Mouse (Mus musculus): Measurements from ENCODE around the gene Itsn1. TPM values are rescaled to one million over a fixed set of nuclear protein-coding genes. Genes with fewer than 3 reads are reported as not detected.

The Itsn1 gene
- polyA plus RNA-seq, 1 experiment from 2014 or later, result 32.5 TPM

DNA sequence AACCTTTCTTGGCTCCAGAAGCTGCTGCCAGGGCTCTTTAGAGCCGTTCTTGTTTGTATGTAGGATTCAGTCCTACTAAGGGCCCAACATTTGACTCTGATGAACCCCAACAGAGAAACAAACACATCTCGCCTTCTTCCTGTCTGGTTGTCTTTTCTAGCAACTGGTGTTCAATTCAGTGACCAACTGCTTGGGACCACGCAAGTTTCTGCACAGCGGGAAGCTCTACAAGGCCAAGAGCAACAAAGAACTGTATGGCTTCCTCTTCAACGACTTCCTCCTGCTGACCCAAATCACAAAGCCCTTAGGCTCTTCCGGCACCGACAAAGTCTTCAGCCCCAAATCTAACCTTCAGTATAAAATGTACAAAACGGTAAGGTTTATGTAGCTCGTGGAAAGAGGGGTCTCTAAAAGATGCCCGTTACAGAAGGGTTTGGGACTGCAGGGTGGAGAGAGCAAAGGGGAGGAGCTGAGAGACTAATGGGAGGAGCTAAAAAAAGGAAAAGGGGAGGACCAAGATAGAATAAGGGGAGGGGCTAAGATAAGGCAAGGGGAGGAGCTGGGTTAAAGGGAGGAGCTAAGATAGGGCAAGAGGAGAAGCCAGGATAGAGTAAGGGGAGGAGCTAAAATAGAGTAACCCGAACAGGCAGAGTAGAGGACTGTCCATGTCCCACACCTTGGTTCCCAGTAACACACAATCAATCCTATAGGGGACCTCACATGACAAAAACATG, 176.2 kb downstream of the Itsn1 start:
- Histone ChIP-seq H3K27me3 (ENCODE audit: control insufficient read depth, insufficient read depth, low read length) (no peaks in the 10 kb centered on the region), H3K4me1 (ENCODE audit: control insufficient read depth, insufficient read depth, low read length) (no peaks in the 10 kb centered on the region), H3K4me3 (ENCODE audit: low read depth, low read length) (no peak overlapping the region), H3K9me3 (ENCODE audit: control insufficient read depth, low read length) (no peaks in the 10 kb centered on the region), H3K9ac (ENCODE audit: low read length) (no peak overlapping the region), H3K36me3 (ENCODE audit: control insufficient read depth, insufficient read depth, low read length) (no peaks in the 10 kb centered on the region; the same call in 1 of the 2 replicates), H3K27ac (replicated peaks; ENCODE audit: low read depth, low read length) (no peak overlapping the region), H3K4me2 (ENCODE audit: low read depth, severe bottlenecking) (no peak overlapping the region)
- WGBS, result 87% methylated on average over 11 of the region's 11 CpGs
- DNase-seq (ENCODE audit: low spot score) (no peak), ATAC-seq (ENCODE audit: insufficient number of reproducible peaks, low FRiP score, low TSS enrichment, low read depth) (no peak)

DNA sequence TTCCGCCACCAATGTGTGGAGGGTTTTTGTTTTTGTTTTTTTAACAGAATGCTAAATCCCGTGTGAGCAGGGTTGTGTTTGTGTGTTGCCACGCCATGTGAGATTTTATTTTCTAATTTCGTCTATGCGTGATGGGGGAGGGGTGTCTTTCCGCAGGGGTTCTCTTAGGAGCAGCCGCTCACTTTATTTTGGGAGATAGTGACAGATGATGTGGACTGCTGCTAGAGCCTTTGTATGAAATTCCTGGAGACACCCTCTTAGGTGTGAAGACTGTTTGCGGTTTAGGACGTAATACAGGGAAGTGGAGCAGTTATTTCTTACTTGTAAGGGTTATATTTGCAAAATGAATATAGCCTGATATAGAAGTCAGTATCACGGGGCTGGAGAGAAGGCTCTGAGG, 176.9 kb downstream of the Itsn1 start:
- 87% methylated on average over 10 of the region's 10 CpGs for WGBS
- Histone ChIP-seq H3K9me3 (ENCODE audit: control insufficient read depth, low read length) (no peaks in the 10 kb centered on the region), H3K4me1 (ENCODE audit: control insufficient read depth, insufficient read depth, low read length) (no peaks in the 10 kb centered on the region), H3K9ac (ENCODE audit: low read length) (no peak overlapping the region), H3K4me3 (ENCODE audit: low read depth, low read length) (no peak overlapping the region), H3K27me3 (ENCODE audit: control insufficient read depth, insufficient read depth, low read length) (no peaks in the 10 kb centered on the region), H3K36me3 (ENCODE audit: control insufficient read depth, insufficient read depth, low read length) (no peaks in the 10 kb centered on the region; the same call in 1 of the 2 replicates), H3K27ac (replicated peaks; ENCODE audit: low read depth, low read length) (no peak overlapping the region), H3K4me2 (ENCODE audit: low read depth, severe bottlenecking) (no peak overlapping the region)
- ATAC-seq (ENCODE audit: insufficient number of reproducible peaks, low FRiP score, low TSS enrichment, low read depth) (no peak), DNase-seq (ENCODE audit: low spot score) (no peak)

DNA sequence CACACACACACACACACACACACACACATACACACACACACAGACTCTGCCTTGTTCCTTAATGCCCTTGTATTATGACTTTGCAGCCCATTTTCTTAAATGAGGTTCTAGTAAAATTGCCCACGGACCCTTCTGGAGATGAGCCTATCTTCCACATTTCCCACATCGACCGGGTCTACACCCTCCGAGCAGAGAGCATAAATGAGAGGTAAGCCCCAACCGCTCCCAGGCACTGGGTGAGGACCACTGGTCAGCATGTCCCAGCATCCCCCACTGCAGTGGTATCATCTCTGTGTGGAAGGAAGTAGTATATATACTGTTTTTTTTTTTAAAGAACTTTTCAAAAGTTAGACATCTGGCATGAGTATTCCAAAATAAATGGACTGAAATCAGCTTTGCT, 177.6 kb downstream of the Itsn1 start:
- H3K36me3 ChIP-seq (ENCODE audit: control insufficient read depth, insufficient read depth, low read length), result no peaks in the 10 kb centered on the region; the same call in 1 of the 2 replicates
- H3K4me2 ChIP-seq (ENCODE audit: low read depth, severe bottlenecking), result no peak overlapping the region
- no peaks in the 10 kb centered on the region for H3K4me1 ChIP-seq (ENCODE audit: control insufficient read depth, insufficient read depth, low read length)
- no peak for ATAC-seq (ENCODE audit: insufficient number of reproducible peaks, low FRiP score, low TSS enrichment, low read depth)
- H3K9me3 ChIP-seq (ENCODE audit: control insufficient read depth, low read length), result no peaks in the 10 kb centered on the region
- no peak overlapping the region for H3K9ac ChIP-seq (ENCODE audit: low read length)
- no peak overlapping the region for H3K27ac ChIP-seq (replicated peaks; ENCODE audit: low read depth, low read length)
- no peak for DNase-seq (ENCODE audit: low spot score)
- no peaks in the 10 kb centered on the region for H3K27me3 ChIP-seq (ENCODE audit: control insufficient read depth, insufficient read depth, low read length)
- WGBS, result 94% methylated on average over 5 of the region's 5 CpGs
- H3K4me3 ChIP-seq (ENCODE audit: low read depth, low read length), result no peak overlapping the region

DNA sequence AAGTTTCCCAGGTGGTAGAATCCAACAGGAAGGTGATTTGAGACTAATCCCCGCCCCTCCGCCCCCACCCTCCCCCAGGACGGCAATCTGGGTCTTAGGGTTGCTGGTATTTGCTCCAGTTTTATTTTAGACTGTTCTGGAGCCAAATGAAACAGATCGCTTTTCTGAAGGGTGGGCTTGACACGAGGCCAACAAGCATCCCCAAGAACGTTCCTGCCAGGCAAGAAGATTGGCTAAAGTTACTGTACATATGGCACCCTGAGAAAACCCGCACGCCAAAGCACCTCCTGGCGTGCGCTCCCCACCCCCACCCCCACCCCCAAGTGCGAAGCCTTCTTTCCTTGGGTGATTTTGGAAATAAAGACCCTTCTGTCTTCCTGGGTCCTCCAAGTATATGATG, 178.1 kb downstream of the Itsn1 start:
- Histone ChIP-seq H3K27ac (replicated peaks; ENCODE audit: low read depth, low read length) (no peak overlapping the region), H3K27me3 (ENCODE audit: control insufficient read depth, insufficient read depth, low read length) (no peaks in the 10 kb centered on the region), H3K4me1 (ENCODE audit: control insufficient read depth, insufficient read depth, low read length) (no peaks in the 10 kb centered on the region), H3K9me3 (ENCODE audit: control insufficient read depth, low read length) (no peaks in the 10 kb centered on the region), H3K9ac (ENCODE audit: low read length) (no peak overlapping the region), H3K4me2 (ENCODE audit: low read depth, severe bottlenecking) (no peak overlapping the region), H3K36me3 (ENCODE audit: control insufficient read depth, insufficient read depth, low read length) (no peaks in the 10 kb centered on the region; the same call in 1 of the 2 replicates), H3K4me3 (ENCODE audit: low read depth, low read length) (no peak overlapping the region)
- DNase-seq (ENCODE audit: low spot score), result no peak
- ATAC-seq (ENCODE audit: insufficient number of reproducible peaks, low FRiP score, low TSS enrichment, low read depth), result no peak
- 81% methylated on average over 11 of the region's 11 CpGs for WGBS

DNA sequence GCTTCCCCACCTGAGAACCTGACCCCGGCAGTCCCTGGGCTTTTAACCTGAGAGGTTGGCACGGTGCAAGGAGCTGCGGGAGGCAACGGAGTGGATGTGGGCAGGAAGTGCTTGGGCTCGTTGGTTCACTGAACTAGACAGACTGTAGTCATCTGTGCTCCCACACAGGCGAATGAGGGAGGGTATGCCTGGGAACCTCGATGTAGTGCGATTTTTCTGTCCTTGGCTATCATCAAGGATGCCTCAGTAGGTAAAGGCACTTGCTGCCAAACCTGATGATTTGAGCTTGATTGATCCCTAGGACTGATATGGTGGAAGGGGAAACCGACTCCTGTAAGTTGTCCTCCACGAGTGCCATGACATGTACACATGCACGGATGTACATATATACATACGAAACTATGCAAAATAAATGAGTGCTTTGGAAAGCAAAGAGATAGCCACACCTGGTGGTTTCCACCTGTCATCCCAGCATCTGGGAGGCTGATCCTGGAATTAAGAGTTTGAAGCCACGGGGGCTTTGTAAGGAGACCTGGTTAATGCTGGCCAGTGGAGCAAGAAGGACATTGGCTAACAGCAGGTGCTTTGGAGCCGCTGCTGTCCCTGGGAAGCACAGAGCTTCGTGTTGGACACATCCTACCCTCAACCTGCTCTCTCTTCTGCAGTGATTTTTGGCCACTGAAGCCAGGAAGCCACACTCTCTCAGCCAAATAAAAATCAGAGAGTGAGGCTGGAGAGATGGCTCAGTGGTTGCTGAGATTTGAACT, 180.7 kb downstream of the Itsn1 start:
- Histone ChIP-seq H3K9me3 (ENCODE audit: control insufficient read depth, low read length) (no peaks in the 10 kb centered on the region), H3K27ac (replicated peaks; ENCODE audit: low read depth, low read length) (no peak overlapping the region), H3K9ac (ENCODE audit: low read length) (no peak overlapping the region), H3K4me2 (ENCODE audit: low read depth, severe bottlenecking) (no peak overlapping the region), H3K4me1 (ENCODE audit: control insufficient read depth, insufficient read depth, low read length) (no peaks in the 10 kb centered on the region), H3K27me3 (ENCODE audit: control insufficient read depth, insufficient read depth, low read length) (no peaks in the 10 kb centered on the region), H3K36me3 (ENCODE audit: control insufficient read depth, insufficient read depth, low read length) (no peaks in the 10 kb centered on the region), H3K4me3 (ENCODE audit: low read depth, low read length) (no peak overlapping the region)
- DNase-seq (ENCODE audit: low spot score), result no peak
- 87% methylated on average over 15 of the region's 15 CpGs for WGBS
- ATAC-seq (ENCODE audit: insufficient number of reproducible peaks, low FRiP score, low TSS enrichment, low read depth), result no peak

DNA sequence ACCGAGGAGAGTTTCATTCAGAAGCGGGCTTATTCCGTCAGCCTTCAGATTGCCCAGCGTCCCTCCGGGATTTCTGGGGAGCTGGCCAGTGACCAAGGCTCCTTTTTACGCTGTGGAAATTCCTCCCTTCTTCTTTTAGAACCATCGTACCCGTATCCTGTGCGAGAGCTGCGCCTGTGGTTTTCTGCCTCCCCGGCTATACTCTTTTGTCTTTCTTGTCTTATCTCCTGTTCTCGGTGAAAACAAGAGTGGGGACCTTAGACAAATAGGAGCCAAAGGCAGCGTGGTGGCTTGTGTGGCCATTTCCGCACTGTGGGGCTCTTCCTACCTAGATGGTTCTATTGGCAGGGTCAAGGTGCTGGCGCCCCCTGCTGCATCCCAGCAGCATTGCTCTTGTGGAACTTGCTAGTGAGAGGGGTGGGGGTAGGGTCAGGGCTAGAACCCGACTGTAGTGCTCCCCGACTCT, 188.6 kb downstream of the Itsn1 start:
- H3K27me3 ChIP-seq (ENCODE audit: control insufficient read depth, insufficient read depth, low read length), result no peaks in the 10 kb centered on the region
- DNase-seq (ENCODE audit: low spot score) (peak; percentile 91), ATAC-seq (ENCODE audit: insufficient number of reproducible peaks, low FRiP score, low TSS enrichment, low read depth) (peak; percentile 48; the same call in 1 of the 2 replicates)
- 43% methylated on average over 17 of the region's 17 CpGs for WGBS
- H3K4me1 ChIP-seq (ENCODE audit: control insufficient read depth, insufficient read depth, low read length), result no peaks in the 10 kb centered on the region
- H3K4me2 ChIP-seq (ENCODE audit: low read depth, severe bottlenecking), result no peak overlapping the region
- no peak overlapping the region for H3K27ac ChIP-seq (replicated peaks; ENCODE audit: low read depth, low read length)
- H3K4me3 ChIP-seq (ENCODE audit: low read depth, low read length), result no peak overlapping the region
- no peaks in the 10 kb centered on the region for H3K9me3 ChIP-seq (ENCODE audit: control insufficient read depth, low read length)
- H3K36me3 ChIP-seq (ENCODE audit: control insufficient read depth, insufficient read depth, low read length), result no peaks in the 10 kb centered on the region
- no peak overlapping the region; the same call in 1 of the 2 replicates for H3K9ac ChIP-seq (ENCODE audit: low read length)

DNA sequence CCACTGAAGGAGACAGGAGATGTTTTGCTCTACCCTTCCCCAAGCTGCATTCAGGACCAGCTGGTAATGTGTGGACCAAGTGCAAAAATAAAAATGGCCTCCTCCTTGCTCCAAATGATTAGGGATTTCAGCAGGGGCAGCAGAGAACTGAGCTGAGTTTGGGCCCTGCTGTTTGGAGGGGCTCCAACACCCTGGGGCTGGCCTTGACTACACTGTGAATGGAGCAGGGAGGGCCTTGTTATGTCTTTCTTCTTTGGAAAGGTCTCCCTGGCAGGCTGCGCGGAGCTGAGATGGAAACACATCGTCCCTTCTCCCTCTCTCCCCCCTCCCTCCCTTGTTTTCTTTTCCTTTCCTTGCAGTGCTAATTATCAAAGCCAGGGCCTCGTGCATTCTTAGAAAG, 189.4 kb downstream of the Itsn1 start:
- Histone ChIP-seq H3K27me3 (ENCODE audit: control insufficient read depth, insufficient read depth, low read length) (no peaks in the 10 kb centered on the region), H3K9me3 (ENCODE audit: control insufficient read depth, low read length) (no peaks in the 10 kb centered on the region), H3K36me3 (ENCODE audit: control insufficient read depth, insufficient read depth, low read length) (0 out of 2 replicates have a peak, but pooled peaks cover 2% of the 10 kb centered on the region), H3K4me3 (ENCODE audit: low read depth, low read length) (no peak overlapping the region), H3K4me1 (ENCODE audit: control insufficient read depth, insufficient read depth, low read length) (no peaks in the 10 kb centered on the region), H3K9ac (ENCODE audit: low read length) (no peak overlapping the region), H3K27ac (replicated peaks; ENCODE audit: low read depth, low read length) (no peak overlapping the region), H3K4me2 (ENCODE audit: low read depth, severe bottlenecking) (no peak overlapping the region)
- DNase-seq (ENCODE audit: low spot score) (no peak), ATAC-seq (ENCODE audit: insufficient number of reproducible peaks, low FRiP score, low TSS enrichment, low read depth) (no peak)
- WGBS, result 85% methylated on average over 4 of the region's 4 CpGs

DNA sequence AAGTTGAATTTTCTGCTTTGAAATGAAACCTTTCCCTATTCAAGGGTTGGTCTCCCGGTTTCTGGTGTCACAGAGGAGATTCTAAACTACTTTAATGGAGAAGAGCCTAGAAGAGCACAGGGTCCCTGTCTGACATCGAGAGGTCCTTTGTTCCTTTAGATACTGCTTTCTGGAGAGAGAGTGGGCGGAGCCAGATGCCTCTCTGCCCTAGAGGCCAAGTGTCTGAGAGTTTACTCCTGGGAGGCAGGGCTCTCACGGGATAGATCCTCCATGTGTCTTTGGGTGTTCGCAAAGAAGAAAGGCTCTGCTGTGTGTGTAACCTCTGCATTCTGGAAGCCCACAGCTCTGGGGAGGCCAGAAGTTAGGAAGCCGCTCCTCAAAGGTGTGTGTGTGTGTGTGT, 190.0 kb downstream of the Itsn1 start:
- no peak overlapping the region for H3K27ac ChIP-seq (replicated peaks; ENCODE audit: low read depth, low read length)
- no peaks in the 10 kb centered on the region for H3K27me3 ChIP-seq (ENCODE audit: control insufficient read depth, insufficient read depth, low read length)
- H3K9me3 ChIP-seq (ENCODE audit: control insufficient read depth, low read length), result no peaks in the 10 kb centered on the region
- no peaks in the 10 kb centered on the region for H3K4me1 ChIP-seq (ENCODE audit: control insufficient read depth, insufficient read depth, low read length)
- H3K36me3 ChIP-seq (ENCODE audit: control insufficient read depth, insufficient read depth, low read length), result peaks cover 7% of the 10 kb centered on the region
- H3K4me2 ChIP-seq (ENCODE audit: low read depth, severe bottlenecking), result no peak overlapping the region
- DNase-seq (ENCODE audit: low spot score) (no peak), ATAC-seq (ENCODE audit: insufficient number of reproducible peaks, low FRiP score, low TSS enrichment, low read depth) (no peak)
- 61% methylated on average over 6 of the region's 6 CpGs for WGBS
- H3K9ac ChIP-seq (ENCODE audit: low read length), result no peak overlapping the region
- H3K4me3 ChIP-seq (ENCODE audit: low read depth, low read length), result no peak overlapping the region
